Comparison of ENCODE assay signal across 9 mouse cellular contexts in the genomic region with DNA sequence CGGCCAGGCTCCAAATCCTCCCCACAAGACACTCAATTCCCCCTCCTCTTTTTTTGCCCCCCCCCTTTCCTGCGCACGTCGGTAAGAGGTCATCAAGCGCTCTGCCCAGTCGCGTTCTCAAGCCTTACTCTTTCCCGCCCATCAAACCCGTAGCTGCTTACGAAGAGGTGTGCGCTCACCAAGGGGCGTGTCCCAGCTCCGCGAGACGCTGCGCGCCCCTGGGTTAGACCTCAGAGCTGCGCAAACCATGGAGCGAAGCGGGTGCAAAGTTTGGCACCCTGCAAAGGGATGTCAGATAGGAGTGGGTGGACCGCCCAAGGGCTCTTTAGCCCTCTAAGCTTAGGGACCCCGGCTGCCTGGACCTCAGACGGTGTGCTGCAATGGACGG. TPM values are rescaled to one million over a fixed set of nuclear protein-coding genes. Genes with fewer than 3 reads are reported as not detected.
DNase-seq lines count a peak whose midpoint lies in the region; ATAC-seq and TF ChIP-seq lines count a peak whose summit lies in the region.
"Had no signal": no experiment of that assay in that cellular context is flagged by ENCODE, and none has a peak within 500 bp of the region (broad histone marks: within the 10 kb centered on the region; RNA-seq: fewer than 3 reads in every experiment).

No protein-coding gene starts in this region.

- peak overlapping the region; percentile 57 for H3K4me2 ChIP-seq in intestine, embryonic 16.5 days (ENCODE audit: low read depth, low read length)
- H3K4me2 ChIP-seq in lung, embryonic 14.5 days = peak overlapping the region; percentile 57
- peak overlapping the region; percentile 40 for H3K4me2 ChIP-seq in stomach, embryonic 14.5 days (replicated peaks; ENCODE audit: low read depth, low read length)

- H3K9me3 ChIP-seq in intestine, embryonic 16.5 days (ENCODE audit: control insufficient read depth, low read length) = no peaks in the 10 kb centered on the region
- no peaks in the 10 kb centered on the region for H3K9me3 ChIP-seq in lung, embryonic 14.5 days (ENCODE audit: low read depth, low read length)
- no peaks in the 10 kb centered on the region for H3K9me3 ChIP-seq in stomach, embryonic 14.5 days (ENCODE audit: control insufficient read depth, low read depth, low read length)

- no peak for TF ChIP-seq CTCF in embryonic fibroblast, embryonic 13.5 days (IDR thresholded peaks at IDR 0.05; ENCODE audit: borderline replicate concordance, insufficient read depth, low read length)
- TF ChIP-seq CTCF in lung, embryonic 14.5 days (IDR thresholded peaks at IDR 0.05; ENCODE audit: low read depth) = no peak

- peak; percentile 25 to 39 for DNase-seq in cerebellum, postnatal 14 days
- DNase-seq in cerebellum, adult 18-20 months = no peak
- DNase-seq in Muller cell, postnatal 12 days (ENCODE audit: inconsistent ontology term) = peak; percentile 43
- DNase-seq in lung, embryonic 14.5 days = peak; percentile 76
- no peak for DNase-seq in right cerebral cortex, adult 2 months (ENCODE audit: low spot score in 2 of 2)

- peak overlapping the region; percentile 14; the same call in 1 of the 2 replicates for H3K4me3 ChIP-seq in embryonic fibroblast, embryonic 13.5 days (ENCODE audit: insufficient read depth, low read length)
- peak overlapping the region; percentile 38 for H3K4me3 ChIP-seq in intestine, embryonic 16.5 days (ENCODE audit: low read length)
- H3K4me3 ChIP-seq in lung, embryonic 14.5 days (ENCODE audit: low read depth, low read length) = peak overlapping the region; percentile 32
- peak overlapping the region; percentile 22; the same call in 1 of the 2 replicates for H3K4me3 ChIP-seq in stomach, embryonic 14.5 days (ENCODE audit: low read depth, low read length)

- H3K9ac ChIP-seq in intestine, embryonic 16.5 days (ENCODE audit: low read depth, low read length) = no peak overlapping the region
- H3K9ac ChIP-seq in lung, embryonic 14.5 days = no peak overlapping the region
- H3K9ac ChIP-seq in stomach, embryonic 14.5 days (replicated peaks; ENCODE audit: low read depth, low read length) = no peak overlapping the region

- H3K27me3 ChIP-seq in intestine, embryonic 16.5 days (replicated peaks; ENCODE audit: control insufficient read depth, insufficient read depth, low read length) = peaks cover 7% of the 10 kb centered on the region; the same call in 1 of the 2 replicates
- peaks cover 9% of the 10 kb centered on the region; the same call in 1 of the 2 replicates for H3K27me3 ChIP-seq in lung, embryonic 14.5 days (ENCODE audit: insufficient read depth, low read length)
- 0 out of 2 replicates have a peak, but pooled peaks cover 2% of the 10 kb centered on the region for H3K27me3 ChIP-seq in stomach, embryonic 14.5 days (ENCODE audit: control insufficient read depth, insufficient read depth, low read length)

- H3K27ac ChIP-seq in embryonic fibroblast, embryonic 13.5 days (ENCODE audit: insufficient read depth, low read length) = no peak overlapping the region
- no peak overlapping the region for H3K27ac ChIP-seq in intestine, embryonic 16.5 days (ENCODE audit: low read length)
- no peak overlapping the region for H3K27ac ChIP-seq in lung, embryonic 14.5 days (ENCODE audit: low read depth)
- H3K27ac ChIP-seq in stomach, embryonic 14.5 days (ENCODE audit: low read length) = no peak overlapping the region

- 22% methylated on average over 24 of the region's 24 CpGs for WGBS in intestine, embryonic 16.5 days
- 16% methylated on average over 23 of the region's 24 CpGs for WGBS in lung, embryonic 14.5 days
- WGBS in stomach, embryonic 14.5 days = 23% methylated on average over 24 of the region's 24 CpGs

- no peak for TF ChIP-seq POLR2A in embryonic fibroblast, embryonic 13.5 days (IDR thresholded peaks at IDR 0.05; ENCODE audit: low read depth, low read length)

- no peaks in the 10 kb centered on the region for H3K4me1 ChIP-seq in embryonic fibroblast, embryonic 13.5 days (ENCODE audit: control insufficient read depth, insufficient read depth, low read length)
- no peaks in the 10 kb centered on the region for H3K4me1 ChIP-seq in intestine, embryonic 16.5 days (ENCODE audit: control insufficient read depth, insufficient read depth, low read length)
- no peaks in the 10 kb centered on the region for H3K4me1 ChIP-seq in lung, embryonic 14.5 days (ENCODE audit: insufficient read depth)
- H3K4me1 ChIP-seq in stomach, embryonic 14.5 days (ENCODE audit: control insufficient read depth, insufficient read depth, low read length) = no peaks in the 10 kb centered on the region

- H3K36me3 ChIP-seq in intestine, embryonic 16.5 days (ENCODE audit: control insufficient read depth, insufficient read depth, low read length) = no peaks in the 10 kb centered on the region
- no peaks in the 10 kb centered on the region for H3K36me3 ChIP-seq in lung, embryonic 14.5 days (ENCODE audit: insufficient read depth)
- H3K36me3 ChIP-seq in stomach, embryonic 14.5 days (ENCODE audit: control insufficient read depth, insufficient read depth, low read length) = no peaks in the 10 kb centered on the region

- peak; percentile 76 for ATAC-seq in intestine, embryonic 16.5 days
- peak; percentile 93 for ATAC-seq in lung, embryonic 14.5 days (ENCODE audit: insufficient read depth)
- peak; percentile 67 for ATAC-seq in stomach, embryonic 14.5 days (ENCODE audit: insufficient number of reproducible peaks, insufficient read depth, low FRiP score, low read depth)

RNA-seq across cellular contexts. Expression of a gene that starts 0.9 kb away (rescaled TPM):
- 1.4 and 3.0 TPM in 2 replicates for polyA plus RNA-seq in embryonic fibroblast, embryonic 13.5 days (2011; ENCODE audit: insufficient read length, low read depth, missing spikeins)
- 0.05 and 0.09 TPM in 2 replicates for polyA plus RNA-seq in intestine, embryonic 16.5 days (2015; fragmentation: Nextera tagmentation; extraction: Ambion mirVana)
- 1.5 and 1.7 TPM in 2 replicates for polyA plus RNA-seq in lung, embryonic 14.5 days (2014; fragmentation: Nextera tagmentation; extraction: Ambion mirVana)
- polyA plus RNA-seq in stomach, embryonic 14.5 days (2014; fragmentation: Nextera tagmentation; extraction: Ambion mirVana) = 0.12 and 0.52 TPM in 2 replicates
- polyA plus RNA-seq: C2C12 had no signal

Comparison
In these comparisons a context has a peak if more than half of its experiments do, and no peak if none do; other contexts are left out.
1. DNase-seq: peak in cerebellum, postnatal 14 days (2 of 2), Muller cell, postnatal 12 days (single experiment) and lung, embryonic 14.5 days (single experiment); none in cerebellum, adult 18-20 months (0 of 2) and right cerebral cortex, adult 2 months (0 of 2).
2. Peak in every context shown above with its lines, with median percentiles within 50 percentile points of each other: H3K4me3 ChIP-seq, ATAC-seq and H3K4me2 ChIP-seq.